Mouse (Mus musculus) left cerebral cortex, postnatal 14 days (tissue): ENCODE data around the gene Tmem38a. TPM values are rescaled to one million over a fixed set of nuclear protein-coding genes. Genes with fewer than 3 reads are reported as not detected.
A peak's percentile ranks its signal among the peaks of the same experiment; 100 is the strongest.

Experiments
- DNase-seq, 2 experiments: peaks; one replicate each; pipeline ENCODE4 v3.0.0; 2021 to 2022; ENCODE audit warnings: low spot score in 2 of 2, mixed read lengths in 1 of 2
- intact Hi-C: fragments of 180-260 bp; cut with DNase I; formaldehyde crosslinking; loops from one replicate; pipeline ENCODE4 v1.15.1; 2025
- microRNA-seq, 2 experiments: library from miRNA; unstranded; fragments of <30 nt; microRNA quantifications; one replicate each; pipeline ENCODE4 v1.2.0; 2022
- total RNA-seq, 2 experiments: library from RNA; stranded (reverse); gene quantifications; 2 replicates each; pipeline ENCODE4 v1.2.3; 2021

Tmem38a gene
- total RNA-seq, 2 experiments from 2014 or later = 136 to 148 TPM

- DNase-seq = no peak
- intact Hi-C loops = no loop called here
These were observed 6.1 kb downstream of the Tmem38a start for GRCm38 (mm10) chr8:72577941-72578340.

- no peak for DNase-seq
- intact Hi-C loops = no loop called here
These were observed 7.5 kb downstream of the Tmem38a start for GRCm38 (mm10) chr8:72579374-72579773.

GRCm38 (mm10) chr8:72583056-72583771, 11.4 kb downstream of the Tmem38a start:
- intact Hi-C loops = no loop called here
- DNase-seq = peak in 1 of 2 experiments; percentile 47

GRCm38 (mm10) chr8:72584390-72584789, 12.5 kb downstream of the Tmem38a start:
- no peak for DNase-seq
- intact Hi-C loops = no loop called here

- intact Hi-C loops = no loop called here
- no peak for DNase-seq
These were observed 16.0 kb downstream of the Tmem38a start for GRCm38 (mm10) chr8:72587806-72588205.

- intact Hi-C loops = no loop called here
- no peak for DNase-seq
These were observed 17.0 kb downstream of the Tmem38a start for GRCm38 (mm10) chr8:72588865-72589264.

GRCm38 (mm10) chr8:72589286-72589685, 17.4 kb downstream of the Tmem38a start:
- peak; percentile 75 to 87 for DNase-seq
- intact Hi-C loops = no loop called here

- peak; percentile 62 to 85 for DNase-seq
- intact Hi-C loops = no loop called here
These were observed 18.3 kb downstream of the Tmem38a start for GRCm38 (mm10) chr8:72590198-72590597.

Small RNA genes within 50 kb of the gene (microRNA-seq; reads per million reads assigned to microRNA genes)
- gene Gm28019 = 0 reads per million in 2 experiments

Other genes starting within 250 kb of the Tmem38a start
- 10 to 100 TPM; 63.3 to 69.5 TPM for gene Eps15l1, start 150.6 kb upstream of the Tmem38a start, total RNA-seq
- gene Calr3, start 128.2 kb upstream of the Tmem38a start, total RNA-seq = 1 to 10 TPM in 1 of 2 experiments, under 1 TPM in 1; 0.86 to 1.2 TPM
- gene 1700030K09Rik, start 128.2 kb upstream of the Tmem38a start, total RNA-seq = 10 to 100 TPM; 11.4 to 12.6 TPM
- gene Cherp, start 96.8 kb upstream of the Tmem38a start, total RNA-seq = 10 to 100 TPM; 68.9 to 77.4 TPM
- 10 to 100 TPM; 50.8 to 53.8 TPM for gene Slc35e1, start 79.4 kb upstream of the Tmem38a start, total RNA-seq
- gene Med26, start 23.8 kb upstream of the Tmem38a start, total RNA-seq = 1 to 10 TPM; 8.5 to 9.8 TPM
- 100 to 1,000 TPM; 125 to 126 TPM for gene Smim7, start 967 bp upstream of the Tmem38a start, total RNA-seq
- gene Nwd1, start 74.7 kb downstream of the Tmem38a start, total RNA-seq = 10 to 100 TPM; 33.7 to 36.7 TPM
- gene Sin3b, start 151.2 kb downstream of the Tmem38a start, total RNA-seq = 100 to 1,000 TPM; 139 to 152 TPM
- gene F2rl3, start 189.8 kb downstream of the Tmem38a start, total RNA-seq = not detected